Mouse (Mus musculus) kidney, postnatal 0 days (tissue): ENCODE measurements around the gene Pdxdc1. TPM values are rescaled to one million over a fixed set of nuclear protein-coding genes. Genes with fewer than 3 reads are reported as not detected.
A peak's percentile ranks its signal among the peaks of the same experiment; 100 is the strongest.

Source experiments
- ATAC-seq: fragments of 200-750 bp; cut with Nextera tagmentation; replicated peaks from 2 replicates; pipeline ENCODE4 v1.8.0; 2017; ENCODE audit warnings: low read depth, moderate number of reproducible peaks, moderate TSS enrichment, moderate library complexity; ENCODE audit not compliant: low FRiP score
- DNase-seq: peaks from one replicate; pipeline ENCODE4 v3.0.0-alpha.2; 2016; ENCODE audit warnings: low spot score
- H3K27ac ChIP-seq: fragments of 300-500 bp; sonication (generic); 2 replicates; pipeline ENCODE4 v1.5.1; 2014; ENCODE audit warnings: mild to moderate bottlenecking
- H3K27me3 ChIP-seq: fragments of 300-500 bp; sonication (generic); 2 replicates; pipeline ENCODE4 v1.6.1; 2014; ENCODE audit warnings: low read length, mixed read lengths; ENCODE audit not compliant: insufficient read depth
- H3K36me3 ChIP-seq: fragments of 300-500 bp; sonication (generic); 2 replicates; pipeline ENCODE4 v1.6.1; 2014; ENCODE audit warnings: low read length, mixed read lengths; ENCODE audit not compliant: insufficient read depth
- H3K4me1 ChIP-seq: fragments of 300-500 bp; sonication (generic); replicated peaks from 2 replicates; pipeline ENCODE4 v1.6.1; 2014; ENCODE audit warnings: antibody characterized with exemption, low read length, mixed read lengths; ENCODE audit not compliant: insufficient read depth
- H3K4me2 ChIP-seq: fragments of 300-500 bp; sonication (generic); 2 replicates; pipeline ENCODE4 v1.6.1; 2014; ENCODE audit warnings: mild to moderate bottlenecking, low read length, moderate library complexity, mixed read lengths
- H3K4me3 ChIP-seq: fragments of 300-500 bp; sonication (generic); replicated peaks from 2 replicates; pipeline ENCODE4 v1.5.1; 2014; ENCODE audit warnings: low read depth, low read length
- H3K9ac ChIP-seq: fragments of 300-500 bp; sonication (generic); 2 replicates; pipeline ENCODE4 v1.6.1; 2014; ENCODE audit warnings: low read depth, low read length
- H3K9me3 ChIP-seq: fragments of 300-500 bp; sonication (generic); replicated peaks from 2 replicates; pipeline ENCODE4 v1.6.1; 2016; ENCODE audit warnings: low read length, inconsistent platforms, mixed read lengths
- CTCF ChIP-seq: IDR thresholded peaks from 2 replicates; pipeline ENCODE4 v1.5.1; 2016; ENCODE audit warnings: antibody characterized with exemption, low read depth, mild to moderate bottlenecking, moderate library complexity
- WGBS: fragments of 180-500 bp; shearing (Covaris S2); extraction: QIAGEN DNeasy Blood & Tissue Kit; methylation state at CpG from one replicate; pipeline ENCODE4 v1.1.7; 2014; 5-methylcytosine and 5-hydroxymethylcytosine counted together
- polyA plus RNA-seq: library from polyadenylated mRNA; unstranded; fragments of >200 nt; fragmentation: Nextera tagmentation; extraction: Ambion mirVana; gene quantifications from 2 replicates; pipeline ENCODE4 v1.2.1, GENCODE M21; 2015

The Pdxdc1 gene
- 58.0 and 59.8 TPM in 2 replicates for polyA plus RNA-seq

DNA sequence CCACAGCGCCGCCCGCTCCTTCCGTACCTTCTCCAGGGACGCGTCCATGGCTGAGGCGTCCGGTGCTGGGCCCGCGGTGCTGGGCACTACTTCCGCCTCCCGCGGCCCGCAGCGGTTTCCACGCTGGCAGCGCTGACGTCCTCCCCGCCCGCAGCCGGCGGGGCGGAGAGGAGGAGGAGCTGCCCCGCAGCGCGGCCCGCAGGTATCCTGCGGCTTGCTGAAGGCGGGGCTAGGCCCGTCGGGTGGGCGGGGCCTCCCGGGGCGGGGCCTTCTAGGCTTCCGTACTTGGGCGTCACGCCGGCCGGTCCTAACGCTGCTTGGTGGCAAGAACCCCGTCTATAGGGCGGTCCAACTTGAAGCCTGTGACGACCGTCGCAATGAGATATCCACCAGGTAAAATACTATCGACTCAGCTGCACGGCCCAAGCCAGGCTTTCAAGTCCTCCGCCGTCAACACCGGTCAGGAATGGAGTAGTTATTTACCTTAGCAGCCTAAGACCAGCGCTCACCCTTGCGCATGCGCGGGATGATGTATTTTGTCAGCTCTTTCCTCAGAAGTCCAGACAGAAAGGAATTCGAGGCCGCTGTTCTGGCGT, at the start of gene Pdxdc1, which contains the start of gene Mpv17l:
Gene Pdxdc1 (minus strand): TSS at position 244 of the 596 bp plus-strand sequence.
Gene Mpv17l (plus strand): TSS at position 274 of the 596 bp plus-strand sequence.
- DNase-seq (peak; percentile 94), ATAC-seq (peak; percentile 97)
- Histone ChIP-seq H3K27me3 (no peaks in the 10 kb centered on the region), H3K4me1 (peaks cover 7% of the 10 kb centered on the region; the same call in 1 of the 2 replicates), H3K9me3 (no peaks in the 10 kb centered on the region), H3K9ac (peak within 1 kb of the TSS; percentile 80), H3K36me3 (no peaks in the 10 kb centered on the region), H3K4me3 (peak within 1 kb of the TSS; percentile 59), H3K4me2 (peak within 1 kb of the TSS; percentile 77), H3K27ac (peak within 1 kb of the TSS; percentile 85)
- TF ChIP-seq CTCF, result 0 out of 2 replicates have a peak, but pooled peaks have one; percentile 1
- under 1% methylated on average over 54 of the region's 57 CpGs for WGBS

DNA sequence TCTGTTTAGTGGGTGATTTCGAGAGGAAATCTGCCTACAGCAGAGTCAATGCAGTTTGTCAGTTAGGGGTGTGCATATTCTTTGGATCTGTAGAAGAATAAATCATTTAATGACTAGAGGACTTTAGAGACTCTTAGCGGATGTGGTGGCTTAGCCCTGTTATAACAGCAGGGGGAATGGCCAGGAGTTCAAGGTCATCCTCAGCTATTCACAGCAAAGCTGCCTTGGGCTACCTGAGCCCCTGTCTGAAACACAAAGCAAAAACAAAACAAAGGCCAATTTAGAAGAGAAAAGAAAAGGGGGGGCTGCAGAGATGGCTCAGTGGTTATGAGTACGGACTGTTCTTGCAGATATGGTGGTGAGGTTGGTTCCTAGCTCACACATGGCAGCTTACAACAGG, 48.3 kb upstream of the Pdxdc1 start:
- Histone ChIP-seq H3K4me1 (no peaks in the 10 kb centered on the region), H3K9ac (no peak overlapping the region), H3K4me2 (no peak overlapping the region), H3K4me3 (no peak overlapping the region), H3K27ac (no peak overlapping the region), H3K9me3 (no peaks in the 10 kb centered on the region), H3K36me3 (no peaks in the 10 kb centered on the region), H3K27me3 (no peaks in the 10 kb centered on the region)
- DNase-seq, result no peak
- 71% methylated on average over 3 of the region's 3 CpGs for WGBS
- TF ChIP-seq CTCF, result no peak
- ATAC-seq, result no peak

DNA sequence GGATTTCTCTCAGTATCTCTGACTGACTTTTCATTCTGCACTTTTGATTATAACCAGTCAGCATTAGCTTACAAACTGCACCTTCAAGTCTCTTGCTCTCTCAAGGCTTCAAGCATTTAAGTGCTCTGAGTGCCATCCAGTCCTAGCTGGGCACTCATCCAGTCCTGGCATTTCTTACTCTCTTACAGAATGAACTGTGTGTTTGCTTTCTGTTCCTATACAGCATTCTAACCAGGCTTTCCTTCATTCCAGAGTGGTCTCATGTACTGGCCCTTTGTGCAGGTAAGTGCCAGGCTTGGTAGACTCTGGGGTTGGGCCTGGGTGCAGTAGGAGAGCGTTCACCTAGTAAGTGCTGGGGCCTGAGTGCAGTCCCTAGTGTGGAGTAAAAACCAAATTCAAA, 43.4 kb upstream of the Pdxdc1 start:
- Histone ChIP-seq H3K4me2 (no peak overlapping the region), H3K36me3 (no peaks in the 10 kb centered on the region), H3K27ac (no peak overlapping the region), H3K4me3 (no peak overlapping the region), H3K9ac (no peak overlapping the region), H3K4me1 (no peaks in the 10 kb centered on the region), H3K27me3 (no peaks in the 10 kb centered on the region), H3K9me3 (no peaks in the 10 kb centered on the region)
- ATAC-seq (no peak), DNase-seq (no peak)
- TF ChIP-seq CTCF, result no peak
- WGBS, result 87% methylated on average over 1 of the region's 1 CpGs

- 73% methylated on average over 4 of the region's 4 CpGs for WGBS
- no peak overlapping the region for H3K9ac ChIP-seq
- H3K4me3 ChIP-seq, result no peak overlapping the region
- no peaks in the 10 kb centered on the region for H3K36me3 ChIP-seq
- H3K4me2 ChIP-seq, result no peak overlapping the region
- no peak overlapping the region for H3K27ac ChIP-seq
- H3K27me3 ChIP-seq, result no peaks in the 10 kb centered on the region
- DNase-seq (no peak), ATAC-seq (no peak)
- H3K4me1 ChIP-seq, result no peaks in the 10 kb centered on the region
- TF ChIP-seq CTCF, result no peak
- H3K9me3 ChIP-seq, result no peaks in the 10 kb centered on the region
Measured at GRCm38 (mm10) chr16:13945153-13945552, 42.2 kb upstream of the Pdxdc1 start.

GRCm38 (mm10) chr16:13944752-13945151, 41.8 kb upstream of the Pdxdc1 start:
- ATAC-seq (no peak), DNase-seq (no peak)

DNA sequence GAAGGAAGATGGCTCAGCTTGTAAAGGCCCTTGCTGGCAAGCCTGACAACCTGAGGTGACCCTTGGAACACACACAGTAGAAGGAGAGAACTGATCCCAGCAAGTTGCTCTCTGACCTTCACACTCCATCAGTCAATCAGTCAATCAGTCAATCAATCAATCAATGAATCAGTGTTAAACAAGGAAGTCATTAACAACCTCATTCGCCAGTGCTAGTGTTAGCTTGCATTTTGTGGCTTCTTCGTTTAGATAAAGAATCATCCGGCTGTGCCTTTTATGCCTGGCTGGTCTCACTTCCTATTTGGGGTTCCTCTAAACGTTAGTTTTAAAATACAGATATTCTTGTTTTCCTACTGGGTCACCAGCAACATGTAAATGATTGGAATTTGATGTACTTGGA, 41.2 kb upstream of the Pdxdc1 start:
- no peaks in the 10 kb centered on the region for H3K4me1 ChIP-seq
- no peak for TF ChIP-seq CTCF
- no peak overlapping the region for H3K27ac ChIP-seq
- H3K27me3 ChIP-seq, result no peaks in the 10 kb centered on the region
- no peak for DNase-seq
- no peak overlapping the region for H3K4me3 ChIP-seq
- 28% methylated on average over 4 of the region's 4 CpGs for WGBS
- H3K4me2 ChIP-seq, result no peak overlapping the region
- no peak for ATAC-seq
- no peak overlapping the region for H3K9ac ChIP-seq
- no peaks in the 10 kb centered on the region for H3K36me3 ChIP-seq
- no peaks in the 10 kb centered on the region for H3K9me3 ChIP-seq

More at GRCm38 (mm10) chr16:13944752-13945151, 41.8 kb upstream of the Pdxdc1 start:
- H3K36me3 ChIP-seq, result no peaks in the 10 kb centered on the region
- H3K9me3 ChIP-seq, result no peaks in the 10 kb centered on the region
- H3K4me3 ChIP-seq, result no peak overlapping the region
- H3K9ac ChIP-seq, result no peak overlapping the region
- no peak overlapping the region for H3K27ac ChIP-seq
- TF ChIP-seq CTCF, result no peak
- no peaks in the 10 kb centered on the region for H3K27me3 ChIP-seq
- WGBS, result 85% methylated on average over 5 of the region's 5 CpGs
- H3K4me2 ChIP-seq, result no peak overlapping the region
- no peaks in the 10 kb centered on the region for H3K4me1 ChIP-seq
